Mouse (Mus musculus) mature B cell (primary cell): ENCODE results near the gene Cnot8.

Experiments
- in situ Hi-C: fragments of 300-500 bp; cut with MboI; formaldehyde crosslinking; loops from 2 replicates; pipeline ENCODE4 v1.14.3; 2019

Gene Cnot8

GRCm38 (mm10) chr11:58156871-58157270 lies 52.9 kb downstream of the Cnot8 start:
- in situ Hi-C loops, result no loop called here

- in situ Hi-C loops, result no loop called here
Measured at GRCm38 (mm10) chr11:58165072-58165471, 61.1 kb downstream of the Cnot8 start.

GRCm38 (mm10) chr11:58167822-58168166 lies 63.8 kb downstream of the Cnot8 start:
- in situ Hi-C loops, result no loop called here
